ENCODE assay signal across 23 mouse cellular contexts in the genomic region with DNA sequence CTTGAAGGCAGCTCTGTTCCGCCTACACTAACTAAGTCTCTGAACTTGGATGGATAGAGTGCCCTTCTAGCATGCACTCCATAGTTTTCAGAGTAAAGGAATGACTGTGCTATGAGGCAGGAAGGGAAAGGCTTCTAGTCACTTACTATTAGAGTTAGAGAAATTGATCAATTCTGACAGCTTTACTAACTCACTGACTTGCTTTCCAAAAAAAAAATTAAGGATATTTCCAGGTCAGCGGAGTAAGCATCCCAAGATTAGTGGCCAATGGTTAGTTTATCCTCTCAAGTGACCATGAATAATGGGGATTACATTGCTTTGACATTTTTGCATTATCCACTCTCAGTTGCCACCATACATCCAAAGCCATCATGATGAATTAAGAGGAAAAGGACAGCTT. TPM values are rescaled to one million over a fixed set of nuclear protein-coding genes. Genes with fewer than 3 reads are reported as not detected.
DNase-seq lines count a peak whose midpoint lies in the region; ATAC-seq lines count a peak whose summit lies in the region.
"Had no signal": no experiment of that assay in that cellular context is flagged by ENCODE, and none has a peak within 500 bp of the region (broad histone marks: within the 10 kb centered on the region; RNA-seq: fewer than 3 reads in every experiment).

No protein-coding gene starts in this region.

- peak; percentile 5 for DNase-seq in heart, adult 11 months
- DNase-seq in heart, postnatal 14 days, result no peak
- DNase-seq in liver, embryonic 13.5 days, result no peak
- DNase-seq in liver, result no peak
- no peak for DNase-seq in thymus, postnatal 4 days
- DNase-seq: adrenal gland, adult 2 months; adrenal gland, postnatal 25 days; B cell, adult 2 months; cerebellum, adult 18-20 months; cerebellum, adult 9-11 months; cerebellum, postnatal 36 days; forebrain, postnatal 0 days; gastrocnemius, adult 2 months; gastrocnemius, postnatal 25 days; heart, postnatal 36 days had no signal

- no peak for ATAC-seq in liver, embryonic 13.5 days (ENCODE audit: low read depth)
- no peak for ATAC-seq in liver, embryonic 16.5 days (ENCODE audit: low read depth)
- no peak for ATAC-seq in frontal cortex, adult (ENCODE audit: low TSS enrichment)
- ATAC-seq: CD4-positive, CD25-positive, alpha-beta regulatory T cell, adult 4 months; forebrain, postnatal 0 days; hindbrain, postnatal 0 days; intestine, embryonic 15.5 days had no signal

- H3K4me1 ChIP-seq in liver, embryonic 13.5 days (replicated peaks), result peaks cover 91% of the 10 kb centered on the region
- H3K4me1 ChIP-seq in liver, embryonic 16.5 days (ENCODE audit: control insufficient read depth, low read depth, low read length), result peaks cover 52% of the 10 kb centered on the region
- H3K4me1 ChIP-seq: forebrain, embryonic 12.5 days; intestine, embryonic 15.5 days had no signal

- H3K4me2 ChIP-seq in liver, embryonic 13.5 days, result peak overlapping the region; percentile 75; the same call in 1 of the 2 replicates
- no peak overlapping the region for H3K4me2 ChIP-seq in liver, embryonic 16.5 days (ENCODE audit: low read depth, low read length)
- H3K4me2 ChIP-seq: embryonic facial prominence, embryonic 13.5 days; forebrain, embryonic 12.5 days; intestine, embryonic 15.5 days had no signal

- peak overlapping the region; percentile 99 for H3K27ac ChIP-seq in liver, embryonic 13.5 days
- H3K27ac ChIP-seq in liver, embryonic 16.5 days (ENCODE audit: low read length), result peak overlapping the region; percentile 13; the same call in 1 of the 2 replicates
- H3K27ac ChIP-seq: embryonic facial prominence, embryonic 13.5 days; forebrain, embryonic 12.5 days; hindbrain, postnatal 0 days; intestine, embryonic 15.5 days had no signal

- no peaks in the 10 kb centered on the region for H3K27me3 ChIP-seq in liver, embryonic 13.5 days
- no peaks in the 10 kb centered on the region for H3K27me3 ChIP-seq in liver, embryonic 16.5 days (ENCODE audit: control insufficient read depth, insufficient read depth, low read depth, low read length)
- H3K27me3 ChIP-seq: embryonic facial prominence, embryonic 13.5 days; forebrain, embryonic 12.5 days; heart, embryonic 12.5 days; intestine, embryonic 15.5 days had no signal

- H3K9ac ChIP-seq in liver, embryonic 13.5 days, result peak overlapping the region; percentile 50; the same call in 1 of the 2 replicates
- no peak overlapping the region for H3K9ac ChIP-seq in liver, embryonic 16.5 days (ENCODE audit: low read depth, low read length)
- H3K9ac ChIP-seq: embryonic facial prominence, embryonic 13.5 days; forebrain, embryonic 12.5 days; forebrain, postnatal 0 days; heart, embryonic 12.5 days; intestine, embryonic 15.5 days had no signal

- H3K9me3 ChIP-seq in liver, embryonic 13.5 days (replicated peaks), result no peaks in the 10 kb centered on the region
- H3K9me3 ChIP-seq in liver, embryonic 16.5 days (replicated peaks; ENCODE audit: control insufficient read depth, low read length), result no peaks in the 10 kb centered on the region
- H3K9me3 ChIP-seq: embryonic facial prominence, embryonic 13.5 days; forebrain, embryonic 12.5 days; heart, embryonic 12.5 days; intestine, embryonic 15.5 days had no signal

- no peak overlapping the region for H3K4me3 ChIP-seq in liver, embryonic 13.5 days (replicated peaks)
- H3K4me3 ChIP-seq in liver, embryonic 16.5 days (ENCODE audit: low read depth, low read length), result no peak overlapping the region
- H3K4me3 ChIP-seq: embryonic facial prominence, embryonic 13.5 days; forebrain, embryonic 12.5 days; gastrocnemius, adult 2 months; heart, embryonic 12.5 days; intestine, embryonic 15.5 days had no signal

- intact Hi-C loops in heart, postnatal 14 days (cut with DNase I), result no loop called here

- WGBS in liver, embryonic 13.5 days (ENCODE audit: insufficient replicate concordance), result 88% methylated on average over 2 of the region's 2 CpGs
- 91% methylated on average over 2 of the region's 2 CpGs for WGBS in liver, embryonic 16.5 days (ENCODE audit: insufficient replicate concordance)

- H3K36me3 ChIP-seq in liver, embryonic 13.5 days, result peaks cover 41% of the 10 kb centered on the region
- peaks cover 8% of the 10 kb centered on the region for H3K36me3 ChIP-seq in liver, embryonic 16.5 days (ENCODE audit: control insufficient read depth, insufficient read depth)
- H3K36me3 ChIP-seq: embryonic facial prominence, embryonic 13.5 days; forebrain, embryonic 12.5 days; heart, embryonic 12.5 days; intestine, embryonic 15.5 days had no signal

RNA-seq across cellular contexts. Expression of a gene that starts 18.0 kb away (rescaled TPM):
- total RNA-seq in heart, postnatal 14 days (2021), result 10 to 100 TPM; 22.4 to 24.9 TPM
- polyA plus RNA-seq in liver, embryonic 13.5 days (2015; fragmentation: Nextera tagmentation; extraction: Ambion mirVana), result 75.1 and 80.8 TPM in 2 replicates
- polyA plus RNA-seq in liver, embryonic 16.5 days (2015; fragmentation: Nextera tagmentation; extraction: Ambion mirVana), result 73.1 and 75.2 TPM in 2 replicates
